Mouse (Mus musculus): ENCODE data around the gene Cog8. TPM values are rescaled to one million over a fixed set of nuclear protein-coding genes. Genes with fewer than 3 reads are reported as not detected.

Gene Cog8
- total and polyA plus RNA-seq, 3 experiments: 27.0 to 27.2 TPM; not detected in 1

DNA sequence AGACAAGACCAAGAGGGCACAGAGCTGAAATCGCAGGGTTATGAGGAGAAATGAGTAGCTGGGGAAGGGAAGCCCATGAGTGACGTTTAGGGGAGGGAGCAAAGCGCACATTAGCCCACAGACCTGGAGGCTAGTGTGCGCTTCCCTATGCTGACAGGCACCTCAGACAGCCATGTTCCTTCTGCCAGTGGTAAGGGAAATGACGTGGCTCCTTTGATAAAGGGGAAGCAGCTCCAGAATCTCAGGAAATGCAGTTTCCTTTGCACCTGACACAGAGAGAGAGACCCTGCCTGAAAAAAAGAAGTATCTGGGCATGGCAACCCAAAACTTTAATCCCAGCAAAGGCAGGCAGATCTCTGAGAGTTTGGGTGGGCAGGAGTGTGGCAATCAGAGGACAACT lies 26.4 kb downstream of the Cog8 start (continued):
- TF ChIP-seq MEF2A (IDR thresholded peaks at IDR 0.05; ENCODE audit: extremely low read depth, insufficient replicate concordance, low read depth, low read length, poor library complexity, severe bottlenecking): no peak
- no peak for TF ChIP-seq MYC (IDR thresholded peaks at IDR 0.05; ENCODE audit: low read depth, low read length)
- TF ChIP-seq HCFC1 (IDR thresholded peaks at IDR 0.05; ENCODE audit: low read depth, low read length): peak; percentile 53; the same call in 1 of the 2 replicates
- TF ChIP-seq TBP (IDR thresholded peaks at IDR 0.05; ENCODE audit: low read depth, low read length): 0 out of 2 replicates have a peak, but pooled peaks have one; percentile 19
- TF ChIP-seq GABPA (IDR thresholded peaks at IDR 0.05; ENCODE audit: low read depth, low read length): no peak
- no peak for TF ChIP-seq MAFK (IDR thresholded peaks at IDR 0.05; ENCODE audit: borderline replicate concordance, low read depth, low read length)
- TF ChIP-seq BHLHE40 (IDR thresholded peaks at IDR 0.05; ENCODE audit: borderline replicate concordance, low read depth, low read length): peak; percentile 52; the same call in 1 of the 2 replicates

- Histone ChIP-seq H3K9me3 (replicated peaks; ENCODE audit: insufficient read depth, low read length) (no peaks in the 10 kb centered on the region), H3K9ac (ENCODE audit: control insufficient read depth, low read depth, low read length, poor library complexity, severe bottlenecking) (no peak overlapping the region), H3K36me3 (ENCODE audit: control insufficient read depth in 1 of 2, insufficient read depth in 2 of 2, low read length in 2 of 2) (peaks cover 0 to 22% of the 10 kb centered on the region in 2 experiments; a peak in 2 of 4 replicates), H3K4me3 (ENCODE audit: control insufficient read depth in 1 of 2, insufficient read depth in 1 of 2, low read depth in 2 of 2, low read length in 2 of 2) (no peak overlapping the region), H3K27me3 (ENCODE audit: control insufficient read depth in 1 of 2, insufficient read depth in 2 of 2, low read length in 2 of 2) (no peaks in the 10 kb centered on the region), H3K79me2 (ENCODE audit: control insufficient read depth, insufficient read depth, low read length, poor library complexity) (peaks cover 12% of the 10 kb centered on the region), H3K4me1 (ENCODE audit: control insufficient read depth in 1 of 2, insufficient read depth in 2 of 2, low read length in 2 of 2) (peaks cover 0 to 20% of the 10 kb centered on the region in 2 experiments; a peak in 3 of 4 replicates), H3K27ac (ENCODE audit: control insufficient read depth, low read depth, low read length) (no peak overlapping the region)
- TF ChIP-seq MYB (IDR thresholded peaks at IDR 0.05; ENCODE audit: low read depth, low read length) (no peak), MEF2A (IDR thresholded peaks at IDR 0.05; ENCODE audit: extremely low read depth, insufficient replicate concordance, low read depth, low read length, poor library complexity, severe bottlenecking) (no peak), SMC3 (IDR thresholded peaks at IDR 0.05; ENCODE audit: low read depth, low read length) (no peak), POLR2A (IDR thresholded peaks at IDR 0.05; ENCODE audit: control insufficient read depth in 1 of 2, insufficient read depth in 1 of 2, low read depth in 1 of 2, low read length in 2 of 2, poor library complexity in 1 of 2) (no peak), ZC3H11A (IDR thresholded peaks at IDR 0.05; ENCODE audit: low read depth, low read length) (no peak), ELF1 (IDR thresholded peaks at IDR 0.05; ENCODE audit: low read depth, low read length) (no peak), JUND (IDR thresholded peaks at IDR 0.05; ENCODE audit: low read depth, low read length) (no peak), USF2 (IDR thresholded peaks at IDR 0.05; ENCODE audit: borderline replicate concordance in 1 of 2, insufficient read depth in 1 of 2, low read depth in 1 of 2, low read length in 2 of 2) (no peak), MAFK (IDR thresholded peaks at IDR 0.05; ENCODE audit: borderline replicate concordance, low read depth, low read length) (no peak), ZNF384 (IDR thresholded peaks at IDR 0.05; ENCODE audit: low read depth, low read length) (no peak), TCF12 (IDR thresholded peaks at IDR 0.05; ENCODE audit: low read depth, low read length) (no peak), ZMIZ1 (IDR thresholded peaks at IDR 0.05; ENCODE audit: low read depth, low read length) (no peak), CHD2 (IDR thresholded peaks at IDR 0.05; ENCODE audit: low read length) (no peak)
- DNase-seq (ENCODE audit: low read depth, low spot score): no peak
Measured at GRCm38 (mm10) chr8:107029310-107029709, 27.2 kb downstream of the Cog8 start.

Data from MEL (cell line).